Mouse (Mus musculus) MEL (cell line): ENCODE results near the gene Ssh2. TPM values are rescaled to one million over a fixed set of nuclear protein-coding genes. Genes with fewer than 3 reads are reported as not detected.

Experiments
- DNase-seq: peaks from one replicate; pipeline ENCODE4 v3.0.0; 2011; ENCODE audit warnings: low read depth, low spot score
- H3K27ac ChIP-seq: 2 replicates; pipeline ENCODE4 v1.5.1; 2012; ENCODE audit warnings: low read depth, mild to moderate bottlenecking, control low read depth, low read length, moderate library complexity; ENCODE audit not compliant: control insufficient read depth
- H3K27me3 ChIP-seq, 2 experiments: fragments of 150-350 bp in 1 of 2; sonication (generic) in 1 of 2; 2 replicates each; pipeline ENCODE4 v1.6.1; 2012; ENCODE audit warnings: low read length in 2 of 2, mild to moderate bottlenecking in 2 of 2, improper control_type of control experiment in 1 of 2, moderate library complexity in 1 of 2; ENCODE audit not compliant: insufficient read depth in 2 of 2, control insufficient read depth in 1 of 2
- H3K36me3 ChIP-seq, 2 experiments: 2 replicates each; pipeline ENCODE4 v1.6.1; 2012 to 2014; ENCODE audit warnings: low read length in 2 of 2, improper control_type of control experiment in 1 of 2, inconsistent platforms in 1 of 2, mild to moderate bottlenecking in 1 of 2; ENCODE audit not compliant: insufficient read depth in 2 of 2, control insufficient read depth in 1 of 2
- H3K4me1 ChIP-seq, 2 experiments: fragments of 150-350 bp in 1 of 2; sonication (generic) in 1 of 2; 2 replicates each; pipeline ENCODE4 v1.6.1; 2012; ENCODE audit warnings: low read length in 2 of 2, improper control_type of control experiment in 1 of 2, mild to moderate bottlenecking in 1 of 2; ENCODE audit not compliant: insufficient read depth in 2 of 2, control insufficient read depth in 1 of 2
- H3K4me3 ChIP-seq, 2 experiments: fragments of 150-350 bp in 1 of 2; sonication (generic) in 1 of 2; 2 replicates each; pipeline ENCODE4 v1.5.1; 2012; ENCODE audit warnings: low read depth in 2 of 2, low read length in 2 of 2, mild to moderate bottlenecking in 2 of 2, moderate library complexity in 2 of 2, control low read depth in 1 of 2, improper control_type of control experiment in 1 of 2; ENCODE audit not compliant: control insufficient read depth in 1 of 2, insufficient read depth in 1 of 2
- H3K79me2 ChIP-seq: 2 replicates; pipeline ENCODE4 v1.6.1; 2012; ENCODE audit warnings: mild to moderate bottlenecking, low read length, moderate library complexity; ENCODE audit not compliant: control insufficient read depth, poor library complexity, insufficient read depth
- H3K9ac ChIP-seq: 2 replicates; pipeline ENCODE4 v1.6.1; 2012; ENCODE audit warnings: low read depth, mild to moderate bottlenecking, control low read depth, low read length, moderate library complexity; ENCODE audit not compliant: control insufficient read depth, poor library complexity, severe bottlenecking
- H3K9me3 ChIP-seq: fragments of 150-350 bp; sonication (generic); replicated peaks from 2 replicates; pipeline ENCODE4 v1.6.1; 2012; ENCODE audit warnings: mild to moderate bottlenecking, low read length, improper control_type of control experiment, moderate library complexity; ENCODE audit not compliant: insufficient read depth
- BHLHE40 ChIP-seq: IDR thresholded peaks from 2 replicates; pipeline ENCODE4 v1.6.1; 2012; ENCODE audit warnings: low read depth, mild to moderate bottlenecking, inconsistent platforms, low read length, improper control_type of control experiment, borderline replicate concordance
- CHD2 ChIP-seq: IDR thresholded peaks from 2 replicates; pipeline ENCODE4 v1.6.1; 2011; ENCODE audit warnings: low read length, improper control_type of control experiment
- CTCF ChIP-seq, 3 experiments: IDR thresholded peaks in 2 of 3; conservative IDR thresholded peaks in 1 of 3; 2 replicates each; pipeline ENCODE4 v1.5.1; 2011 to 2012; ENCODE audit warnings: low read length in 3 of 3, low read depth in 2 of 3, mild to moderate bottlenecking in 2 of 3, improper control_type of control experiment in 1 of 3, inconsistent platforms in 1 of 3, mixed read lengths in 1 of 3, moderate library complexity in 1 of 3; ENCODE audit not compliant: control insufficient read depth in 1 of 3, insufficient read depth in 1 of 3, poor library complexity in 1 of 3, severe bottlenecking in 1 of 3
- E2F4 ChIP-seq: IDR thresholded peaks from 2 replicates; pipeline ENCODE4 v1.6.1; 2011; ENCODE audit warnings: low read depth, low read length, improper control_type of control experiment, borderline replicate concordance
- ELF1 ChIP-seq: IDR thresholded peaks from 2 replicates; pipeline ENCODE4 v1.6.1; 2014; ENCODE audit warnings: low read depth, mild to moderate bottlenecking, inconsistent platforms, low read length, improper control_type of control experiment, moderate library complexity
- EP300 ChIP-seq, 2 experiments: IDR thresholded peaks; 2 replicates each; pipeline ENCODE4 v1.6.1; 2011; ENCODE audit warnings: improper control_type of control experiment in 2 of 2, low read length in 2 of 2, low read depth in 1 of 2, mild to moderate bottlenecking in 1 of 2
- ETS1 ChIP-seq: IDR thresholded peaks from 2 replicates; pipeline ENCODE4 v1.6.1; 2012; ENCODE audit warnings: low read depth, mild to moderate bottlenecking, inconsistent platforms, low read length, improper control_type of control experiment, moderate library complexity
- GABPA ChIP-seq: IDR thresholded peaks from 2 replicates; pipeline ENCODE4 v1.6.1; 2012; ENCODE audit warnings: low read depth, mild to moderate bottlenecking, inconsistent platforms, low read length, improper control_type of control experiment, moderate library complexity
- GATA1 ChIP-seq: IDR thresholded peaks from 2 replicates; pipeline ENCODE4 v1.6.1; 2011; ENCODE audit warnings: low read depth, low read length, improper control_type of control experiment
- HCFC1 ChIP-seq: IDR thresholded peaks from 2 replicates; pipeline ENCODE4 v1.6.1; 2012; ENCODE audit warnings: low read depth, mild to moderate bottlenecking, inconsistent platforms, low read length, improper control_type of control experiment, moderate library complexity
- JUND ChIP-seq: IDR thresholded peaks from 2 replicates; pipeline ENCODE4 v1.6.1; 2011; ENCODE audit warnings: low read depth, mild to moderate bottlenecking, improper control_type of control experiment, low read length
- KAT2A ChIP-seq: conservative IDR thresholded peaks from 2 replicates; pipeline ENCODE4 v1.6.1; 2012; ENCODE audit warnings: low read depth, low read length, improper control_type of control experiment, inconsistent platforms
- MAFK ChIP-seq: IDR thresholded peaks from 2 replicates; pipeline ENCODE4 v1.6.1; 2011; ENCODE audit warnings: low read depth, mild to moderate bottlenecking, low read length, improper control_type of control experiment, borderline replicate concordance
- MAX ChIP-seq: IDR thresholded peaks from 2 replicates; pipeline ENCODE4 v1.6.1; 2011; ENCODE audit warnings: low read length, improper control_type of control experiment
- MAZ ChIP-seq: IDR thresholded peaks from 2 replicates; pipeline ENCODE4 v1.6.1; 2012; ENCODE audit warnings: low read depth, mild to moderate bottlenecking, inconsistent platforms, low read length, improper control_type of control experiment
- MEF2A ChIP-seq: IDR thresholded peaks from 2 replicates; pipeline ENCODE4 v1.6.1; 2014; ENCODE audit warnings: low read depth, mild to moderate bottlenecking, inconsistent platforms, low read length, improper control_type of control experiment; ENCODE audit not compliant: poor library complexity, insufficient replicate concordance, severe bottlenecking; ENCODE audit errors: extremely low read depth
- MXI1 ChIP-seq: IDR thresholded peaks from 2 replicates; pipeline ENCODE4 v1.6.1; 2011; ENCODE audit warnings: mild to moderate bottlenecking, low read depth, low read length, improper control_type of control experiment
- MYB ChIP-seq: IDR thresholded peaks from 2 replicates; pipeline ENCODE4 v1.6.1; 2011; ENCODE audit warnings: mild to moderate bottlenecking, low read depth, low read length, improper control_type of control experiment
- NRF1 ChIP-seq: IDR thresholded peaks from 2 replicates; pipeline ENCODE4 v1.6.1; 2014; ENCODE audit warnings: low read depth, mild to moderate bottlenecking, inconsistent platforms, low read length, improper control_type of control experiment, moderate library complexity; ENCODE audit not compliant: poor library complexity, insufficient read depth, severe bottlenecking
- POLR2AphosphoS2 ChIP-seq: IDR thresholded peaks from 2 replicates; pipeline ENCODE4 v1.6.1; 2011; ENCODE audit warnings: low read length, improper control_type of control experiment
- POLR2AphosphoS5 ChIP-seq: IDR thresholded peaks from 2 replicates; pipeline ENCODE4 v1.6.1; 2012; ENCODE audit warnings: low read depth, borderline replicate concordance, mild to moderate bottlenecking, inconsistent platforms, low read length, moderate library complexity, mixed read lengths
- RAD21 ChIP-seq: IDR thresholded peaks from 2 replicates; pipeline ENCODE4 v1.6.1; 2011; ENCODE audit warnings: mild to moderate bottlenecking, low read depth, low read length, improper control_type of control experiment
- SIN3A ChIP-seq: IDR thresholded peaks from 2 replicates; pipeline ENCODE4 v1.6.1; 2012; ENCODE audit warnings: low read length, improper control_type of control experiment, inconsistent platforms
- SMC3 ChIP-seq: IDR thresholded peaks from 2 replicates; pipeline ENCODE4 v1.6.1; 2011; ENCODE audit warnings: low read depth, low read length, improper control_type of control experiment
- TAL1 ChIP-seq: IDR thresholded peaks from 2 replicates; pipeline ENCODE4 v1.6.1; 2012; ENCODE audit warnings: mild to moderate bottlenecking, inconsistent platforms, low read length, moderate library complexity, mixed read lengths
- TBP ChIP-seq: IDR thresholded peaks from 2 replicates; pipeline ENCODE4 v1.8.0; 2011; ENCODE audit warnings: low read depth, low read length, improper control_type of control experiment
- UBTF ChIP-seq: IDR thresholded peaks from 2 replicates; pipeline ENCODE4 v1.6.1; 2012; ENCODE audit warnings: low read depth, mild to moderate bottlenecking, inconsistent platforms, low read length, improper control_type of control experiment, moderate library complexity, borderline replicate concordance; ENCODE audit not compliant: insufficient read depth
- USF1 ChIP-seq: IDR thresholded peaks from 2 replicates; pipeline ENCODE4 v1.6.1; 2014; ENCODE audit warnings: low read depth, mild to moderate bottlenecking, inconsistent platforms, low read length, improper control_type of control experiment, moderate library complexity
- USF2 ChIP-seq, 2 experiments: IDR thresholded peaks; 2 replicates each; pipeline ENCODE4 v1.6.1; 2011 to 2012; ENCODE audit warnings: improper control_type of control experiment in 2 of 2, low read length in 2 of 2, borderline replicate concordance in 1 of 2, inconsistent platforms in 1 of 2, low read depth in 1 of 2, mild to moderate bottlenecking in 1 of 2; ENCODE audit not compliant: insufficient read depth in 1 of 2
- ZC3H11A ChIP-seq: IDR thresholded peaks from 2 replicates; pipeline ENCODE4 v1.6.1; 2012; ENCODE audit warnings: low read depth, mild to moderate bottlenecking, inconsistent platforms, low read length, improper control_type of control experiment
- ZKSCAN1 ChIP-seq: IDR thresholded peaks from 2 replicates; pipeline ENCODE4 v1.6.1; 2012; ENCODE audit warnings: low read depth, mild to moderate bottlenecking, inconsistent platforms, low read length, improper control_type of control experiment, moderate library complexity
- ZMIZ1 ChIP-seq: IDR thresholded peaks from 2 replicates; pipeline ENCODE4 v1.6.1; 2012; ENCODE audit warnings: low read depth, mild to moderate bottlenecking, inconsistent platforms, low read length, improper control_type of control experiment, moderate library complexity
- ZNF384 ChIP-seq: IDR thresholded peaks from 2 replicates; pipeline ENCODE4 v1.6.1; 2012; ENCODE audit warnings: low read depth, mild to moderate bottlenecking, inconsistent platforms, low read length, improper control_type of control experiment
- polyA plus RNA-seq, 2 experiments: library from polyadenylated mRNA; stranded (reverse) in 1 of 2; unstranded in 1 of 2; fragments of >175 nt in 1 of 2; fragments of >200 nt in 1 of 2; gene quantifications; 2 replicates each; pipeline versions ENCODE4 v1.2.1 to v1.2.4; 2012; ENCODE audit warnings: low replicate concordance in 2 of 2, low read depth in 1 of 2; ENCODE audit not compliant: insufficient read length in 2 of 2, insufficient read depth in 1 of 2, missing spikeins in 1 of 2
- total RNA-seq: library from RNA; depleted of rRNA; stranded (reverse); fragments of 300-350 nt; gene quantifications from 2 replicates; pipeline ENCODE4 v1.2.3, GENCODE M21; 2012; rRNA removed

Gene Ssh2
- 6.3 and 9.7 TPM in 2 replicates for total RNA-seq
- 10 to 100 TPM; 16.5 to 29.2 TPM for polyA plus RNA-seq

DNA sequence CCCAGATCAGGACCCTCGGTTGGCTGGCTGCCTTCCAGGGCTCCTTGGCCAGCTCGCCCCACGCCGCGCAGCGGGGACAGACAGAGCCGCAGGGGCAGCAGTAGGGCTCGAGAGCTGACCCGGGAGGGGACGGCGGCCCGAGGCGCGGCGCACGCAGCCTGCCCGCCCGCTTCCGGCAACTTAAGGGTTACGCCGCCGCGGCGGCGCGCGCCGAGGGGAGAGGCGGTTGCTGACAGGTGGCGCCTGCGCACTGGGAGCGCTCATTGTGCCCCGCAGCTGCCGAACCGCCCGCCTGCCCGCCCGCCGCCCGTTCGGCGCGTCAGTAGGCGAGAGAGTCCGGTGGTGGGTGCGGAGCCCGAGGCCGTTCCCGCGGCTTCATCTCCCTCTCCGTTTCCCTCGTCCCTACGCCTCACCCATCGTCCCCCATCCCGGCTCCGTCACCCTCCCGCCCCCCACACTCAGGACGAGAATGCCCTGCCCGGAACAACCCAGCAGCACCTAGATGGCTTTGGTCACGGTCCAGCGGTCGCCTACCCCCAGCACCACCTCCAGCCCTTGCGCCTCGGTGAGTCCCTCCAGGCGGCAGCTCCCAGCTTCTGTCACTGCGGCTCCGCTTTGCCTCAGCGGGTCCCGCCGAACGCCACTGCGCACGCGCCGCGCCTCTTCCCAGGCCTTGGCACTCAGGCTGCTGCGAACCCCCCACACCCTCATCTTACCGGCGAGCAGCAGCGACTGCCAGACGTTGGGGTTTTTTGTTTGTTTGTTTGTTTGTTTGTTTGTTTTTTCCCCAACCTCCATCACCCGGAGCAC, at the start of gene Ssh2:
TSS of gene Ssh2 (plus strand) at position 337 of the 810 bp plus-strand sequence.
- Histone ChIP-seq H3K4me1 (peaks cover 8 to 11% of the 10 kb centered on the region in 2 experiments; a peak in 3 of 4 replicates), H3K4me3 (peak within 1 kb of the TSS; percentile 86 to 93), H3K79me2 (peaks cover 27% of the 10 kb centered on the region), H3K27me3 (no peaks in the 10 kb centered on the region), H3K36me3 (peaks cover 0 to 18% of the 10 kb centered on the region in 2 experiments; a peak in 2 of 4 replicates), H3K27ac (peak within 1 kb of the TSS; percentile 78), H3K9ac (peak within 1 kb of the TSS; percentile 96), H3K9me3 (no peaks in the 10 kb centered on the region)
- DNase-seq: peak; percentile 95
- TF ChIP-seq POLR2AphosphoS5 (no peak), ETS1 (0 out of 2 replicates have a peak, but pooled peaks have one; percentile 45), ZC3H11A (no peak), JUND (no peak), RAD21 (no peak), E2F4 (peak; percentile 42; the same call in 1 of the 2 replicates), BHLHE40 (0 out of 2 replicates have a peak, but pooled peaks have one; percentile 7), CTCF (IDR thresholded peaks at IDR 0.05 in 2 of 3, conservative IDR thresholded peaks at IDR 0.05 in 1 of 3; ENCODE audit: control insufficient read depth in 1 of 3, insufficient read depth in 1 of 3, low read depth in 2 of 3, low read length in 3 of 3, poor library complexity in 1 of 3, severe bottlenecking in 1 of 3) (no peak), MEF2A (no peak; the same call in 1 of the 2 replicates), MYB (peak; percentile 74), ELF1 (peak; percentile 82), MXI1 (peak; percentile 40; the same call in 1 of the 2 replicates), POLR2AphosphoS2 (peak; percentile 69; the same call in 1 of the 2 replicates), EP300 (IDR thresholded peaks at IDR 0.05; ENCODE audit: low read depth in 1 of 2, low read length in 2 of 2) (0 out of 4 replicates have a peak, but pooled peaks of 1 of the 2 experiments have one; percentile 9), ZNF384 (no peak), KAT2A (no peak; the same call in 1 of the 2 replicates), CHD2 (no peak), HCFC1 (peak; percentile 70; the same call in 1 of the 2 replicates), GABPA (no peak), TAL1 (no peak), ZMIZ1 (peak; percentile 74; the same call in 1 of the 2 replicates), NRF1 (peak; percentile 87), USF2 (IDR thresholded peaks at IDR 0.05; ENCODE audit: borderline replicate concordance in 1 of 2, insufficient read depth in 1 of 2, low read depth in 1 of 2, low read length in 2 of 2) (no peak), MAZ (peak; percentile 90; the same call in 1 of the 2 replicates), MAFK (no peak), SIN3A (peak; percentile 77), ZKSCAN1 (peak; percentile 19; the same call in 1 of the 2 replicates), UBTF (peak; percentile 15; the same call in 1 of the 2 replicates), TBP (peak; percentile 55; the same call in 1 of the 2 replicates), MAX (peak; percentile 68; the same call in 1 of the 2 replicates), GATA1 (no peak), SMC3 (0 out of 2 replicates have a peak, but pooled peaks have one; percentile 1), USF1 (no peak)
